Mouse (Mus musculus): ENCODE data around the gene Gm16181. TPM values are rescaled to one million over a fixed set of nuclear protein-coding genes. Genes with fewer than 3 reads are reported as not detected.

Gm16181 gene
- polyA plus RNA-seq (2016; fragmentation: Nextera tagmentation; extraction: Ambion mirVana), result 0.41 TPM in 2 replicates

GRCm38 (mm10) chr17:35220156-35220952 is at the start of gene Gm16181:
TSS of gene Gm16181 (plus strand) at chr17:35220834.
- WGBS, result 84% methylated on average over 28 of the region's 28 CpGs
- H3K4me1 ChIP-seq, result no peaks in the 10 kb centered on the region
- no peak for ATAC-seq (ENCODE audit: low FRiP score)
- H3K27ac ChIP-seq, result peak within 1 kb of the TSS; percentile 20; the same call in 1 of the 2 replicates
- H3K9me3 ChIP-seq, result no peaks in the 10 kb centered on the region
- H3K4me2 ChIP-seq, result no peak within 1 kb of the TSS
- H3K36me3 ChIP-seq (replicated peaks), result peaks cover 46% of the 10 kb centered on the region
- H3K27me3 ChIP-seq, result no peaks in the 10 kb centered on the region
- H3K9ac ChIP-seq, result no peak within 1 kb of the TSS
- H3K4me3 ChIP-seq (replicated peaks), result no peak within 1 kb of the TSS

GRCm38 (mm10) chr17:35172445-35173234 is 48.0 kb upstream of the Gm16181 start:
- Histone ChIP-seq H3K9ac (no peak overlapping the region), H3K36me3 (replicated peaks) (no peaks in the 10 kb centered on the region), H3K4me1 (no peaks in the 10 kb centered on the region), H3K27me3 (0 out of 2 replicates have a peak, but pooled peaks cover 3% of the 10 kb centered on the region), H3K4me2 (no peak overlapping the region), H3K27ac (no peak overlapping the region), H3K9me3 (no peaks in the 10 kb centered on the region), H3K4me3 (replicated peaks) (no peak overlapping the region)
- 77% methylated on average over 11 of the region's 11 CpGs for WGBS
- no peak for ATAC-seq (ENCODE audit: low FRiP score)

DNA sequence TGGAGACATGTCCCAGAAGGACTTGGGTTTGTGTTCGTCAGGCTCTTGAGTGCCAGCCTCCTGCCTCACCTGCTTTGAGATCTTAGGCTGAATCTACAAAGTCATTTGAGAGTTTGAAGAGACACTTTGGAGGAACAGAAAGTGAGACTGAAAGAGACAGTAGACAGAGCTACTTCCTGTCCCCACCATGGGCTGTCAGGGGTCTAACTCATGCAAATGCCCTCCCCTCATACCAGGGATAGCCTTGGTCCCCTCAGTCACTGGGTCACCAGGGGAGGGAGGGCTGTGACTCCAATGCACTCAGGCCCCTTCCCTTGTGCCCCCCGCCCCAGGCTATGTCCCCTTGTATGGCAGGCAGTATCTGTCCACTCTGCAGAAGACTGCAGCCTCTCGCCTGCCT is 47.3 kb upstream of the Gm16181 start:
- Histone ChIP-seq H3K27me3 (0 out of 2 replicates have a peak, but pooled peaks cover 3% of the 10 kb centered on the region), H3K27ac (no peak overlapping the region), H3K9me3 (no peaks in the 10 kb centered on the region), H3K4me1 (no peaks in the 10 kb centered on the region), H3K4me3 (replicated peaks) (no peak overlapping the region), H3K4me2 (no peak overlapping the region), H3K36me3 (replicated peaks) (no peaks in the 10 kb centered on the region), H3K9ac (no peak overlapping the region)
- 64% methylated on average over 3 of the region's 3 CpGs for WGBS
- no peak for ATAC-seq (ENCODE audit: low FRiP score)

GRCm38 (mm10) chr17:35174201-35174977 is 46.2 kb upstream of the Gm16181 start:
- H3K4me3 ChIP-seq (replicated peaks), result no peak overlapping the region
- no peaks in the 10 kb centered on the region for H3K9me3 ChIP-seq
- H3K9ac ChIP-seq, result no peak overlapping the region
- no peak overlapping the region for H3K4me2 ChIP-seq
- no peak overlapping the region for H3K27ac ChIP-seq
- ATAC-seq (ENCODE audit: low FRiP score), result no peak
- 0 out of 2 replicates have a peak, but pooled peaks cover 3% of the 10 kb centered on the region for H3K27me3 ChIP-seq
- WGBS, result 76% methylated on average over 8 of the region's 8 CpGs
- H3K4me1 ChIP-seq, result no peaks in the 10 kb centered on the region
- no peaks in the 10 kb centered on the region for H3K36me3 ChIP-seq (replicated peaks)

DNA sequence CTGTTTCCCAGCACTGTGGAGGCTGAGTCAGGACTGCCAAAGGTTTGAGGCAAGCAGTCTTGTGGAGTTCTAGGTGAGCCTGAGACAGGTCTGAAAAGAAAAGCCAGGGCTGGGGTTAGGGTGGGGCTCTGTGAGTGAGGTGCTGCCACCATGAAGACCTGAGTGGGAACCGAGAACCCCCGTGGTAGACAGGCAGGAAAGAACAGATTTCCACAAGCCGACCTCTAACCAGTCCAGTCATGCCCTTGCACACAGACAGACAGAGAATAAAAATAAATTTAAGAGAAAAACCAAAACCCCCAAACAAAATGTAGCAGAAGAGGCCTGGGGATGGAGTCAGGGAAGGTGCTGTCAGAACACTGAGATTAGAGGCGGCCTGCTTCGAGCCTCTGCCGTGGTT is 45.3 kb upstream of the Gm16181 start:
- WGBS, result 75% methylated on average over 6 of the region's 6 CpGs
- 0 out of 2 replicates have a peak, but pooled peaks cover 3% of the 10 kb centered on the region for H3K27me3 ChIP-seq
- H3K9ac ChIP-seq, result no peak overlapping the region
- no peaks in the 10 kb centered on the region for H3K36me3 ChIP-seq (replicated peaks)
- H3K9me3 ChIP-seq, result no peaks in the 10 kb centered on the region
- ATAC-seq (ENCODE audit: low FRiP score), result no peak
- no peak overlapping the region for H3K4me2 ChIP-seq
- H3K4me3 ChIP-seq (replicated peaks), result no peak overlapping the region
- H3K27ac ChIP-seq, result no peak overlapping the region
- no peaks in the 10 kb centered on the region for H3K4me1 ChIP-seq

DNA sequence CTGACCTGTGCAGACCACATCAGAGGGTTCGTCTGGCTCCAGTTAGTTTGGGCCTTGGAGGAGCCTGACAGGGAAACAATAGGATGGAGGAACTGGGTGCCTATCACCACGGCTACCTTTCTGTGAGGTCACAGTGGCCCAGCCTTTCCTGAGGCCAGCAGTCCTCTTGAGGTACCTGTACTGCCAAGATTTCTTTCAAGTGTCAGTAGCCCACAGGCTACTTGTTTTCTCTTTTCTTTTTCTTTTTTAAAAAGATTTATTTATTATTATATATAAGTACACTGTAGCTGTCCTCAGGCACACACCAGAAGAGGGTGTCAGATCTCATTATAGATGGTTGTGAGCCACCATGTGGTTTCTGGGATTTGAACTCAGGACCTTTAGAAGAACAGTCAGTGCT is 44.7 kb upstream of the Gm16181 start, which contains the start of gene Aif1:
Gene Aif1, minus strand, starts transcription at position 101 of the 400 bp plus-strand sequence.
- no peak for ATAC-seq (ENCODE audit: low FRiP score)
- H3K9ac ChIP-seq, result no peak within 1 kb of the TSS
- WGBS, result 44% methylated on average over 2 of the region's 2 CpGs
- 0 out of 2 replicates have a peak, but pooled peaks cover 3% of the 10 kb centered on the region for H3K27me3 ChIP-seq
- no peaks in the 10 kb centered on the region for H3K36me3 ChIP-seq (replicated peaks)
- H3K27ac ChIP-seq, result no peak within 1 kb of the TSS
- H3K4me3 ChIP-seq (replicated peaks), result no peak within 1 kb of the TSS
- no peaks in the 10 kb centered on the region for H3K4me1 ChIP-seq
- H3K9me3 ChIP-seq, result no peaks in the 10 kb centered on the region
- no peak within 1 kb of the TSS for H3K4me2 ChIP-seq

DNA sequence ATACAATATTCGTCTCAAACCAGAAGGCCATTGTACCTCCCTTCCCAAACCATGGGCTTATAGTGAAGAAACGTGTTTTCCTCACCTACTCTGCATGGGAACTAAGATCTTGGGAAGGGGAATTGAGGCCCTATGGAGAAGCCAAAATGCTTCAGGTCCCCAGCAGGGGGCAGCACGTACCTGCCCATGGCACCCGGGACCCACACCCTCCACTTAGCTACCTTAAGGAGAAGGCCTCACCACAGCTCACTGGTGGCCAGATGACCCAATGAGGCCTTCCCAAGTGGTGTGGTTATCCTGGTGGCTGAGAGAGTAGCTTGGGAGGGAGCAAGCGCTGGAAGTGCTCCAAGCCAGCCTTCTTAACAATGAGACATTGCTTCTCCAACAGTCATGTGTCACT is 42.1 kb upstream of the Gm16181 start:
- 11% methylated on average over 5 of the region's 5 CpGs for WGBS
- no peaks in the 10 kb centered on the region for H3K36me3 ChIP-seq (replicated peaks)
- no peaks in the 10 kb centered on the region for H3K9me3 ChIP-seq
- H3K4me1 ChIP-seq, result no peaks in the 10 kb centered on the region
- no peak overlapping the region for H3K9ac ChIP-seq
- no peak for ATAC-seq (ENCODE audit: low FRiP score)
- no peak overlapping the region for H3K4me2 ChIP-seq
- no peaks in the 10 kb centered on the region for H3K27me3 ChIP-seq
- no peak overlapping the region for H3K27ac ChIP-seq
- H3K4me3 ChIP-seq (replicated peaks), result no peak overlapping the region

DNA sequence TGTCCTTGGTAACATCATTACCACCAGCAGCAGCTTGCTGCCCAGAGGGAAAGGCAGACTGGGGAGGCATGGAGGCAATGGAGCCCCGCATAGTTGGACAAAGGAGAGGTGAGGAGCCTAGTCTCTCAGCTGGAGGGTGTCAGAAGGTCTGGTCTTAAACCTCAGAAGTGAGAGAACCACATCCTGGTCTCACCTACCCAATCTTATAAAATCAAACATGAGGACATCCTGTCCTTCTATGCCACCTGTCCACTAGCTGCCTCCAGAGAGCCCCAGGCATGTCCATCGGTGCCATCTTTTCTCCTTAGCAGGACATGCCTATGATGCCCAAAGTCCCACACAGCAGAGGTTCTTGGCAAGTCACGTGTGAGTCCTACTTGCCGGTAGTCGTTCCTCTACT is 40.5 kb upstream of the Gm16181 start:
- no peak for ATAC-seq (ENCODE audit: low FRiP score)
- H3K27me3 ChIP-seq, result 0 out of 2 replicates have a peak, but pooled peaks cover 5% of the 10 kb centered on the region
- H3K9ac ChIP-seq, result no peak overlapping the region
- H3K36me3 ChIP-seq (replicated peaks), result no peaks in the 10 kb centered on the region
- no peak overlapping the region for H3K4me3 ChIP-seq (replicated peaks)
- no peaks in the 10 kb centered on the region for H3K4me1 ChIP-seq
- 82% methylated on average over 5 of the region's 5 CpGs for WGBS
- no peak overlapping the region for H3K27ac ChIP-seq
- H3K4me2 ChIP-seq, result no peak overlapping the region
- H3K9me3 ChIP-seq, result no peaks in the 10 kb centered on the region

GRCm38 (mm10) chr17:35185639-35186611 is 34.7 kb upstream of the Gm16181 start:
- WGBS, result 2% methylated on average over 18 of the region's 18 CpGs

DNA sequence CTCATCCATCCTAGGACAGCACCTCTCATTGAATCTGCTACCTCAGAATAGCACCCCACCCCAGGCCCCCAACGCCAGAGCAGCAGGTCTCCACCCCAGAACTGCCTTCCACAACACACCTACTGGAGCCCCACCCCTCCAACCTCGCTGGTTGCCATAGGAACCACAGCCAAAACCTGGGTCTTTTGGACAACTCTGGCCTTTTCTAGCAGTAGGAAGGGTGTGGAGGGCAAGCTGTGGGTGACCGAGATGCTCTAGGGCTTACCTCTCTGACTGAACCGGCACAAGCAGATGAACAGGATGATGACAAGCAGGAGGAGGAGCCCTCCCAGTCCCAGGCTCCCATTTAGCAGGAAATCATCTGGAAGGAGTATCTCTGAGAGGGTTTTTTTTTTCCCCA is 34.0 kb upstream of the Gm16181 start:
- no peak for ATAC-seq (ENCODE audit: low FRiP score)
- Histone ChIP-seq H3K36me3 (replicated peaks) (no peaks in the 10 kb centered on the region), H3K9me3 (no peaks in the 10 kb centered on the region), H3K4me1 (peaks cover 13% of the 10 kb centered on the region), H3K4me3 (replicated peaks) (peak overlapping the region; percentile 40), H3K27me3 (peaks cover 8% of the 10 kb centered on the region; the same call in 1 of the 2 replicates), H3K9ac (no peak overlapping the region), H3K4me2 (peak overlapping the region; percentile 58), H3K27ac (peak overlapping the region; percentile 58; the same call in 1 of the 2 replicates)
- 2% methylated on average over 4 of the region's 4 CpGs for WGBS

More at GRCm38 (mm10) chr17:35185639-35186611, 34.7 kb upstream of the Gm16181 start:
- peaks cover 8% of the 10 kb centered on the region; the same call in 1 of the 2 replicates for H3K27me3 ChIP-seq
- no peaks in the 10 kb centered on the region for H3K9me3 ChIP-seq
- H3K4me2 ChIP-seq, result peak overlapping the region; percentile 58
- peak overlapping the region; percentile 49 for H3K9ac ChIP-seq
- peak; percentile 41; the same call in 1 of the 2 replicates for ATAC-seq (ENCODE audit: low FRiP score)
- peak overlapping the region; percentile 58; the same call in 1 of the 2 replicates for H3K27ac ChIP-seq
- H3K4me1 ChIP-seq, result peaks cover 13% of the 10 kb centered on the region
- H3K36me3 ChIP-seq (replicated peaks), result no peaks in the 10 kb centered on the region
- peak overlapping the region; percentile 40 for H3K4me3 ChIP-seq (replicated peaks)

DNA sequence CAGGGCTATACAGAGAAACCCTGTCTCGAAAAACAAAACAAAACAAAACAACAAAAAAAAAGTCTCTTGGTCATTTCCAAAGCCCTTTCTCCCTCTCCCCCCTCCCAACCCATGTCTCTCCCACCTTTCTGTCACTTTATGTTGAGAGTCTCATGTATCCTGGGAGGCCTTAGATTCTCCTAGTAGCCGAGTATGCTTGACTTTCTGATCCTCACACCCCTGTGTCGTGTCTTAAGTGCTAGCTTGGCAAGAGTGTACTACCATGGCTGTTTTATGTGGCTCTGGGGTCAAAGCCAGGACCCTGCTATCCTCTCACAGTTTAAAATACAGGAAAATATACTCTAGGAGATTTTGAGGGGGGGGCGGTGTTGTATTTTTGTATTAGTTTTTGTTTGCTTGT is 33.3 kb upstream of the Gm16181 start:
- no peaks in the 10 kb centered on the region for H3K36me3 ChIP-seq (replicated peaks)
- WGBS, result 71% methylated on average over 4 of the region's 4 CpGs
- no peak overlapping the region for H3K27ac ChIP-seq
- H3K4me2 ChIP-seq, result no peak overlapping the region
- H3K4me3 ChIP-seq (replicated peaks), result no peak overlapping the region
- peaks cover 13% of the 10 kb centered on the region for H3K4me1 ChIP-seq
- no peak overlapping the region for H3K9ac ChIP-seq
- peaks cover 8% of the 10 kb centered on the region; the same call in 1 of the 2 replicates for H3K27me3 ChIP-seq
- ATAC-seq (ENCODE audit: low FRiP score), result no peak
- no peaks in the 10 kb centered on the region for H3K9me3 ChIP-seq
